Mouse (Mus musculus) liver, embryonic 14.5 days (tissue): Measurements from ENCODE around the gene Srgap3.

Experiments used
- CTCF ChIP-seq: IDR thresholded peaks from 2 replicates; pipeline ENCODE4 v1.5.1; 2016; ENCODE audit warnings: antibody characterized with exemption, low read depth, control low read depth
- EP300 ChIP-seq: IDR thresholded peaks from 2 replicates; pipeline ENCODE4 v1.6.1; 2016; ENCODE audit warnings: antibody characterized with exemption, low read depth

DNA sequence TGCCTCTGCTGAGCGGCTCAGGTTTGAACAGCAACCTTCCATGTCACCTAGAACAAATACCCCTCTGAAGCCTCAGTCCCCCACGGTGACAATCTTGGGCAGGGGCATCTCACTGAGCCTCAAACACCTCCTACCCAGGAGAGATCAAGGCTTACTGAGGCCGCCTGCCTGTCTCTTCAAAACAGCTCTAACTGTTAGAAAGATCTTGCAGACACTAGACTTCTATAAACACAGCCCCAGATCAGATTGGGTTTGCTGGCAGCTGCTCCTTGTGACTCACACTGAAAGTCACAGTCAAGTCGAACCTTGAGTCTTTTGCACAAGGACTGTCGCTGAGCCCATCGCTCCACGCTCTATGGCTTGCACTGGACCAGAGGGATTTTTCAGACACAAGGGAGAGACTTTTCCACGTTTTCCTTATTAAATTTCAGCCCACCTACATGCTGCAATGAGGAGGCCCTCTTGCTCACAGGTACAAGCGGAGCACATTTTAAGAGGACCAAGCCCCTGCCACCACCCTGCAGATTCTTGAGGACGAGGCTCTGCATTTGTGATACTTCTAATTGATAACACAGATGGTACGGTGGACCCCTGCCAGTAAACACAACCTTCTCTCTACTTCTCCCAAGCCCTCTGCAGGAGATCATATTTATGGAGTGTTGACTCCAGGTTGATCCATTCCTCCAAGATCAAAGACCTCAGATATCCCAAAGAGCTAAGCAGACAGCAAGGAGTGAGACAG is 21.7 kb downstream of the Srgap3 start:
- TF ChIP-seq EP300: no peak
- TF ChIP-seq CTCF: no peak
